Mouse (Mus musculus): Measurements from ENCODE around the gene Gp1bb. TPM values are rescaled to one million over a fixed set of nuclear protein-coding genes. Genes with fewer than 3 reads are reported as not detected.

The Gp1bb gene
- total RNA-seq, 2 experiments from 2014 or later, result 3.5 to 4.9 TPM

DNA sequence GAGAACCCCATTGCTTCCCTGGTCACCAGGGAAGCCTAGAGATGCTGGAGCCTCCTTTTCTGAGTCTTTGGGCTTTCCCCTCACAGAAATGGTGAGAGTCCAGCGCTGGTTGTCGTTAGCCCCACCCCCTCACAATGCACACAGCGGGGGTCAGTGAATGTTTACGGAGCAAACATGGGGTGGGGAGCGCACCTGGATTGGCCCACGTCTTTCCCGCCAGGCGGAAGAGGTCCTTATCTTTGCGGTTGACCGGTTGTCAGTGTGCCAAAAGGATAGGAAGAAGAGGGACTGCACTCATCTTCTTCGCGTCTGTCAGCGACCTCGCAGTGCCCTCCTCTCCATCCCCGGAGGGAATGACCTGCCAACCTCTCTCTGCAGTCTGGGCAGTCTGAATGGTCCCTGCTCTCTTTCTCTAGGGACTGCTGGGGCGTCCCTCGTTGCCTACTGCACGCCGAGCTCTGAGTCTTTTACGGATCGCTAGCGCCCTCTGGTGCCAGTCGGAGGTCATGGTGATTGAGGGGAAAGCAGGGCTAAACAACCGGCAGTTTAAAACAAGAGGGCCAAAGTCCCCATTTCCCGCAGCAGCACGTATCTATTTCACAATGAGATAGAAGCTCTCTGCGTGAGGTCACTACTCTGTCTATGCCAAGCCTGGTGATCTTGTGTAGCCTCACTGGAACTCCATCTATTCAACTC lies 4.7 kb downstream of the Gp1bb start:
- peak; percentile 87 for DNase-seq (ENCODE audit: extremely low spot score in 1 of 2, low spot score in 2 of 2)
- intact Hi-C loops (cut with DNase I), result loop anchor here (2.0 to 5.0 kb wide), 2 partner anchors 175 to 270 kb away; partner anchors contain the start of genes Arvcf and Tango2

DNA sequence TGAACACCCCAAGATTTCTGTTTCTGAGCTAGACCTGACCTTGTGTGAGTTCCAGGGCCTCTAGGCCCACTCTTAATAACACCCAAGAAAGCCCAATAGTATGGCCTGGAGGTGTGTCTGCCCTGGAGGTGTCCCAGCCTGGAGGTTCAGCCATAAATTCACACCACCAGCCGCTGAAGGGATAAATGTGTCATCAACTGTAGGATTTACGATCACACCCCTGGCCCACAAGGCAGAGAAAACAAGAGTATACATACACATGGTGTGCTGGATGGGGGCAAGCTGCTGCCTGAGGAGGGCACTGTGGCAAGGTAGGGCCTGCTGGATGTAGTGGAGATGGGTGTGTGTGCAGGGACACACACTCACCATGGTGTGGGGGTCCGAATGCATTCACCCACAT lies 8.9 kb downstream of the Gp1bb start:
- intact Hi-C loops (cut with DNase I), result no loop called here
- no peak for DNase-seq (ENCODE audit: extremely low spot score in 1 of 2, low spot score in 2 of 2)

DNA sequence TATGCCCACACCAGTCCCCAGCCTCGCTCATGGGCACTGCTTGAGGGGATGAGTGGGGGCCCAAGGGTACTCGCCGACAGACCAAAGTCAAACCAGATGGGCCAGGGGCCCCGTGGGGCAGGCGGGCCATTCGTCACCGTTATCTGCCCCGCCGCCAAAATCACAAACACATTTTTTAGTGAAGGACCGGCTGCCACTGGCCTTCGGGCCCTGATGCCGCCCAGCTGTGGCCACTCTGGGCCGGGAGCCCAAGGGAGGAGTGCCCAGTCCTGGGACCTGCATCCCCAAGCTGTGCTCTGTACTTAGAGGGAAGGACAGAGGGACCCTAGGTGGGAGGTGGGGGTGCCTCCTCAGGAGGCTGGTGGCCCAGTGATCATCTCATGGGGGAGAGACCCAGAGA lies 10.5 kb downstream of the Gp1bb start:
- no peak for DNase-seq (ENCODE audit: extremely low spot score in 1 of 2, low spot score in 2 of 2)
- intact Hi-C loops (cut with DNase I), result no loop called here

DNA sequence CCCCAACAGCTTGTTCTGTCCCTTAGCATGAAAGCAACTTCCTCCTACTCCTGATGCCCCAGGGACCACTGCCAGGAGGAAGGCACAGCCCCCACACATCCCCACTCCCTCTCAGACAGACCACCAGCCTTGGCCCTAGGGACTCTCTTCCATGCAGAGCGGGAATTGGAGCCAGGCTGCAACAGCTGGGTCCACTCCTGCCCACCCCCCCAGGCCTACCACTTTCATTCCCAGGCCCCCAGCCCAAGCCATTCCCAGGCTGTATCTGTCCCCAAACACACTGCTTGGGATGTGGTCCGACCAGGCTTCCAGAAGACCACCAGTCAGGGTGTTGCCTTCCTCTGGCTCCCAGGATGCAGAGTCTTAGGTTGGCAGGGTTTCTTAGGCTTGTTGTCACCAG lies 13.1 kb downstream of the Gp1bb start:
- no peak for DNase-seq (ENCODE audit: extremely low spot score in 1 of 2, low spot score in 2 of 2)
- intact Hi-C loops (cut with DNase I), result no loop called here

DNA sequence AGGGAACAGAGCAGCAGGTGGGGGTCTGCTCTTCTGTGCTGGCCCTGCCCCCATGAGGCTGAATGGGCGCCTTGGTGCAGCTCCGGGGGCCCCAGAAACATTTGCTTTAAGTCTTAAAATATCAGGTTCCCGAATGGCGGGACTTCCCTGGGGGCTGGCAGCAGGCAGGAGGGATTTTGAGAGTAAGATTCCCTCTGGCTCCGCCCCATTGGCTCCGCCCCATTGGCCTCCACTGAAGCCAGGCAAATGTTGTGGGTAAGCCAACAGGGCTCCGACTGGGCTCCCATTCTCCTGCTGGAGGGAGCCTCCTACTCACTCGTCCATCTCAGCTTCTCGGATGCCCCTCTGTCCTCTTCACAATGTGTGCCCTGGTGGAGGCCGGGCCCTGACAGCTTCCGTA lies 14.0 kb downstream of the Gp1bb start:
- intact Hi-C loops (cut with DNase I), result no loop called here
- DNase-seq (ENCODE audit: extremely low spot score in 1 of 2, low spot score in 2 of 2), result no peak

DNA sequence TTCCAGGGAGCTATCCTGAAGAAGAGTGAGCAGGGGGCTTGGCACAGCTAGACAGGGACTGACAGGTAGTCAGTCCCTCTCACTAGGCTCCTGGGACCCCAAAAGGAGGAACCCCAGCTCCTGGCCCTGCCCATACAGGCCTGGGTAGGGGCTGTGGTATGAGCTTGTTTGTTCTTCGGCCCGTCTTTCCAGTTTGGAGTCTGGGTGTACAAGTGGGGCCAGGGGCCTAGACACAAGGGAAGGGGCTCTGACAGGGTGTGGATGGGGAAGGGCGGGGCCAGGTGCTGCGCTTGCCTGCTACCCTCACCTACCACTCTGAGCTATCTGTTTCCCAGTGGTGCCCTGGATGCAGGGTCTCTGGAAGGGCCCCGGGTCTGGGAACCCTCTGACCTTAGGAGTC lies 16.5 kb downstream of the Gp1bb start:
- intact Hi-C loops (cut with DNase I), result no loop called here
- no peak for DNase-seq (ENCODE audit: extremely low spot score in 1 of 2, low spot score in 2 of 2)

DNA sequence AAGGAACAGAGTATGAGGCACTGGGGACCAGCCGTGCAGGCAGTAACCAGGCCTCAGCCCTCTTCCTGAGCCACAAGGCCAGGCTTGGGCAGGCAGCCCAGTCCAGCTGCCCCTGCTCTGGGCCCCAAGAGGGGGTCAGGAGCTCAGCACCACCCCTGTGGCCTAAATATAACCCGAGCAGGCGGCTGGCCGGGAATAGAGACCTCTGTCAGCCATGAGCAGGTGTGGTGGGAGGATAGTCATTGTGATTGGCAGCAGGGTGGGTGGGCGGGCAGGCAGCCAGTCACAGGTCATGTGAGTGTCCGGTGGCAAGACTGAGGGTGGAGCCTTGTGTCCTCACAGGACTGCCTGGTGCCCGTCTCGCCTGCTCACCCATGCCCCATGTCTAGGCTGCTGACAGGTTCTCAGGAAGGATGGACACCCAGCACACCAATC lies 17.9 kb downstream of the Gp1bb start:
- intact Hi-C loops (cut with DNase I), result no loop called here
- DNase-seq (ENCODE audit: extremely low spot score in 1 of 2, low spot score in 2 of 2), result no peak

DNA sequence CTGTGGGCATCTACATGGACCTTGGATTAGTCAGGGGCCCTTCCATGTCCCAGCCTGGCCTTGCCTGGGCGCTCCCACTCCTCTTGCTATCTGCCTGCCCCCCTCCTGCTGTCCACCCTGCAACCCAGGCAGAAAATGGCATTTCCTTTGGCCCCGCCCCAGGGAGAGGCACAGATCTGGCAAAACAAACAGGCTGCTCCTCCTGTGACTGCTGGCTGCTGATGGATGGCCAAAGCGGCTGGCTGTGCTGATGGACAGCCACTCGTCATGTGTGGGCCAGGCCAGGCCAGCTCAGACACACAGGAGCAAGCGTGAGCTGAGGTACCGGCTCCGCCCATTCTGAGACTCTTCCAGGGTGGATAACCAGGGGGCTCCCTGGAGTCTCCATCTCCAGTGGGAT lies 20.8 kb downstream of the Gp1bb start:
- intact Hi-C loops (cut with DNase I), result no loop called here

DNA sequence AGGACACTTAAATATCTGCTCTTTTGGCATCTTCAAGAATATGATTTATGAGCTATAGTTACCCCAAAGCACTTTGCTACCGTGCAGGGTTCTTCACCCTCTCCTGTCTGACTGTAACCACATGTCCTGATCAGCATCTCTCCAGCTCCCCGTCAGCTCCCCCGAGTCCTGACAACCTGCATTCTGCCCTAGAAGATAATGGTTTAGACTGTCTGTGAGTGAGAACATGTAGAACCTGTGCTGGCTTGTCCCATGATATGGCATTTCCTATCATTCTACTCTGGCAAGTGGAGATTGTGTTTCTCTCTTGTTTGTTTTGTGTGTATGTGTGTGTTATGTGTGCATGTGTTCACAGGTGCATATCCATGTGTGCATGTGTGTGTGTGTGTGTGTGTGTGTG lies 24.2 kb downstream of the Gp1bb start:
- DNase-seq (ENCODE audit: extremely low spot score in 1 of 2, low spot score in 2 of 2), result no peak
- intact Hi-C loops (cut with DNase I), result no loop called here

More for the DNA sequence above, 20.8 kb downstream of the Gp1bb start:
- DNase-seq (ENCODE audit: extremely low spot score in 1 of 2, low spot score in 2 of 2), result no peak

DNA sequence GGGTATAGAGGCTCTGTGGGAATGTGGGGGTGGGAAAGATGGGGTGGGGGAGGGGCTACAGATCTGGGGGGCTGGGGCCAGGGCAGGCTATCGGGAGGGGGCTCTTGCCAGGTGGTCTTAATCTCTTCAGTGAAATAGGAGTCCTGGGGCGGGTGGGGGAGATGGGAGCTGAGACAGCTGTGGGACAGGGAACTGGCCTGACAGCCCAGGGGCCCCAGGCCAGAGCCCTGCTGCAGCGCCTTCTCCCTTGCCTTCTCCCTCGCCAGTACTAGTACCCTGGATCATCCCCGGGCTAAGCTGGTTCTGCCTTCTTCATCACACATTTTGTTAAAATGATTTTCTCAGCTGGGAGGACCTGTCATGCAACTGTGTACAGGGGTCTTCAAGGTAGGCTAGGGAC lies 25.9 kb downstream of the Gp1bb start:
- DNase-seq (ENCODE audit: extremely low spot score in 1 of 2, low spot score in 2 of 2), result no peak
- intact Hi-C loops (cut with DNase I), result no loop called here

DNA sequence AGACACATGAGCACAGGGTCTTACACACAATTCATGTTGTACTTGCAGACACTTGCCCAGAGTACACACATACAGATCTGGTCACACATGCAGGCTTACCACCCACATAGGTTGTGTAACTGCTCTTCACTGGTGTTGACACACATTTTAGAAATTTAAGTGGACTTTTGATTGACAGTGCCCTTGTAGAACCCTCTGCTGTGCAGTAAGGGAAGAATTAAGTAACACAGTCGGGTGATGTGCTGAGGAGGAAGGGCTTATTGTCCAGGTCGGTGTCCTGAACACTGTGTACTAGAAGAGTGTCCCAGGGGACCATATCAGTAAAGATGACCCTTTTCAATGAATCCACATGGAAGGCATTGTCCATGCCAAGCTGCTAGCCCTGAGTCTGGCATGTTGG lies 28.3 kb downstream of the Gp1bb start:
- DNase-seq (ENCODE audit: extremely low spot score in 1 of 2, low spot score in 2 of 2), result no peak

DNA sequence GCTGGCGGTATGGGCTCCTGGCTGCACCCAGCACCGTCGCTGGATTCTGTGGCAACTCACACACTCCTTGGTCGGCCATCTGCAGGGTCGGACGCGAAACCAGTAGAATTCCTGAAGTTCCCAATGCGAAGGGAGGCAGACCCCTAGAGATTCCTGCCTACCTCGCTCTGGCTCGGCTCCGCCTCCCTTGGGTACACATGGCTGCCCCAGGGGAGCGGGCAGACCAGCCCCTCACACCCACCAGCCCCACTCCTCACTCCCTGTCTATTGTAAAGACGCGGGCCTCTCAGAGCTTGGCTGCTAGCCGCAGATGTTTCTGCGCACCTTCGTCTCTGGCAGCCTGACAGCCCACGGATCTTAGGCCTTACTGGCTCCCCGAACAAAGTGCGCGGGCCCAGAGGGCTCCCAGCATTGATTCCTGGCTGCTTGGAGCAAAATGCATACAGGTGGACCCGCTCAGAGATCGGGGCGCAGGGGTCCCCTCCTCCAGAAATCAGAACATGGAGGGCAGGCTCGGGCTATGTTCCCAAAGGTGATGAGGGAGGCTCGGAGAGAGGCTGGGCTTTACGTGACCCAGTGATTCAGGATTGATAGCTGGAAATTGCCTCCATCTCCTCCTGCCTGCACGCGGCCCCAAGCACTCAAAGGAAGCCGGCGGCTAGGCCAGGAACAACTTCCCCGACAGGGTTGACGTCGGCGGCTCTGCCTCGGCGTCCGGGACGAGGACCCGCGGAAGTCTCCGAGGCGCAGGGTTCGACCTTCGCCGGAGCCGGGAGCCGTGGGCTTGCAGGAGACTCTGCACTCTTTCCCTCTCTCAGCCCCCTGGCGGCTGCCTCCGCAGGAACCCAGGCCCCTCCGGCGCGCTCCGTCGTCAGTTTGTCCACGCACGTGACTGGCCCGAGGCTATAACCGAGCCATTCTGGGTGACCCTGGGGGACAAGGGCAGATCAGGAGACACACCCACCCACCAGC lies 30.9 kb downstream of the Gp1bb start:
- intact Hi-C loops (cut with DNase I), result no loop called here
- peak in 1 of 2 experiments; percentile 51 for DNase-seq (ENCODE audit: extremely low spot score in 1 of 2, low spot score in 2 of 2)

More for the DNA sequence above, 28.3 kb downstream of the Gp1bb start:
- intact Hi-C loops (cut with DNase I), result no loop called here

DNA sequence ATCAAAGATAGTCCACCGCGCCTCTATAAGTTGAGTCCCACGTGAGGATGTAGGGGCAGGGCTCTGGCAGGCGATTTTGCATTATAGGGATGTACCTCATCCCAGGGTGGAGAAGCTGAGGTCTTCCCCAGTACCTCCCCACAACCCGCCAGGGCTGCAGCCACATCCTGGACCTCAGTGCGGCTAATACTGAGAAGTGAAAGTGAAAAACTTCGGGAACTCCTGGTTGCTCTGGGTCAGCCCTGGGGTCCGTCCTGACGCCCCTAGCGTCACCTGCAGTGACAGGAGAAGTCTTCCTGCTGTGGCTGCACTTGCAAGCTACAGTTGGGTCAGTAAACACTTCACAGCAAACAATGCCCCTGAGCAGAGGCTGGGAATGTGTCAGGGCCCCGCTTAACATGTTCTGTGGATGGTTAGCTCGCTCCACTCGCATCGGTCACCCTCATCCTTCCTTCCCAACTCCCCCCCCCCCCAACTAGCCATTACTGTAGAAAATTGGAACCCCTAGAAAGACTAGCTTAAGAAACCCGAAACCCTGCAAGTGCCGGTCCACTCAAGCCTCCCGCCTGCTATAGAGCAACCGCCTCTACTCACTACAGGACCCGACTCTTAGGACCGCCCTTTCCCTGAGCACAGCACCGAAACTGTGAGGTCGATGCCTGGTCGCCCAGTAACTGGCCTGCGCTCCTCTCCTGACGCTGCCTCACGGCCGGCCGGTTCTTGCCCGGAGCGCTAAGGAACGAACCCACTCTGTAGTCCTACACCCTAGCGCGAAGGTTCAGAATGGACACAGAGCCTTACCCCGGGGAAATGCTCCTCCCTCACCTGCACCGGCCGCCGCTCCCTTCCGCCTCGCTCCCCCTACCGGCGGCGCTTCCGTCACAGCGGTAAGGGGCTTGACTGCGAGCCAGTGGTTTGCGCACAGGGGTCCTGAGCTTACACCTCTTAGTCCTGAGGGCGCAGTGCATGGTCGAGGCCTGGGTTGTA lies 32.1 kb downstream of the Gp1bb start, which contains the start of gene Tbx1:
TSS of gene Tbx1 (minus strand) at position 868 of the 987 bp plus-strand sequence.
- no peak for DNase-seq (ENCODE audit: extremely low spot score in 1 of 2, low spot score in 2 of 2)
- intact Hi-C loops (cut with DNase I), result no loop called here

DNA sequence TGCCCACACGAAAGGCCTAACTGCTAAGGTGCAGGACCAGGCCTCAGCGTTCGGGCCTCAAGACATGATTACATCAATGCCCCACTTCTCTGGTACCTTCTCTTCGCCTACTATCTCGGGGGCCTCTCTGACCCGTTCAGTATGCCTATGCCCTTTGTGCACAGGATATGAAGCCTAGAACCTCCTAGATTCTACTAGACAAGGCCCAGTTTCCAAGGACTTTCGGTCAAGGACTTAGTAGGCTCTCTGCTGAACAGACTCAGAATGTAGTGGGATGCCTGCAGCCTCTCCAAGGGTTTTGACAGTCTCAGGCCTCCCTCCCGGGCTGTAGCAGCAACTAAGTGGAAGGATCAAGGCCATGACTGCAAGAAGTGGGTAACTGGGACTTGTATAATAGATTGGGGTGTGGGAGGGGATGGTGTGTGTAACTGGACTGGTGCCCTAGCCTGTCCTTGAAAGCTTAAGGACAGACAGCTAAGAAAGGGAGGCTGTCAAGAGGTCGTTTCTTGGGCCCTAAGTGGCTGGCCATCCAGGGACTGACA lies 33.1 kb downstream of the Gp1bb start:
- intact Hi-C loops (cut with DNase I), result no loop called here
- DNase-seq (ENCODE audit: extremely low spot score in 1 of 2, low spot score in 2 of 2), result no peak

DNA sequence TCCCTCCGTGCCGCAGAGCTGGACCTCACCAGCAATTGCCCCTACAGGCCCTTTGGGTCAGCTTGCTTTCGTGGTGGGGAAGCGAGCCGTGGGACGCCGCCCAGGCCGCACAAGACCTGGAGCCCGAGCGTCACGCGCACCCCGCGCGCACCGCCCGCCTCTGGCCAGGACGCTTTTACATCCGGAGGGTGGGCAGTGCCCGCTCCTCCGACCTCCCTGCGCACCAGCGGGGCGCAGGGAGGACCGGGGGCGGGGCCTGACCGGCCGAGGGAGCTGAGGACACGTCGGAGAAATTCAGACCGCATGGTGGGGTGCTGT lies 33.5 kb downstream of the Gp1bb start:
- DNase-seq (ENCODE audit: extremely low spot score in 1 of 2, low spot score in 2 of 2), result no peak
- intact Hi-C loops (cut with DNase I), result no loop called here

DNA sequence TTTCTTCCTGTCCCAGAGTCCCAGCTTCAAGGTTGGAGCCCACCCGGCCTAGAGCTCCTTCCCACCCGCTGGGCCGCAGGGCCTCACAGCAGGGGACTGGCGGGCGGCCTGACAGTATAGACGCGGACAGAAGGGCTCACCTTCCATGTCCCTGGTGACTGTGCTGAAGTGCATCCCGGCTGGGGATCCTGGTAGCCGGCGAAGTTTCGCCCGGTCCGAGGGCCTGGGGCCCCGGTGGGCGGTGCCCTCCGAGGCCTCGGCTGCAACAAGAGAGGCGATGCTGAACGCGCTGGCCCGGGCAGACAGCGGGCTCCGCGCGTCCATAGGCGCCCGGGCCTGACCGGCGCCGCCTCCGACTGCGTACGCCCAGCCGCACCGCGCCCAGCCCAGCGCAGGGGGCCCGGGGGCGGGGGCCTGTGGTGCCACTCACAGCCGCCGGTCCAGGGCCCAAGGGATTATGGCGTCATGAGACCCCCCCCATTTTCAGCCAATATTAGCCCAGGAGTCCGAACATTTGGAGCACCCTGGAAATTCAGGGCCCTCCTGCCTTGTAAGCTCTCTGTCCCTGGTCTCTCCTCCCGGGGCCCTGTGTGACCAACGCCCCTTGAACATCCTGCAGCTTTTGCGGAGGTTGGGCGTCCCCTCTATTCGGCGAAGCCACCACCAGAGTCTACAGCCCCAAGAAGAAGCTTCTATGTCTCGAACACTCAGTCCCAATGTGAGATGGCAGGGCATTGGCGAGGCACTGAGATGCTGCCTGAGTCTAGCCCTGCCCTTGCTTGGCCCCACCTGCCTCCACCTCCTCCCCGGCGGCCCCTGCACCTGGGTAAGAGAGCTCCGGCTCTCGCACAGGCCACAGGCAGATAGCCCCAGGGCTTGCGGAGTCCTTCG lies 34.1 kb downstream of the Gp1bb start:
- intact Hi-C loops (cut with DNase I), result no loop called here
- DNase-seq (ENCODE audit: extremely low spot score in 1 of 2, low spot score in 2 of 2), result peak in 1 of 2 experiments; percentile 44

DNA sequence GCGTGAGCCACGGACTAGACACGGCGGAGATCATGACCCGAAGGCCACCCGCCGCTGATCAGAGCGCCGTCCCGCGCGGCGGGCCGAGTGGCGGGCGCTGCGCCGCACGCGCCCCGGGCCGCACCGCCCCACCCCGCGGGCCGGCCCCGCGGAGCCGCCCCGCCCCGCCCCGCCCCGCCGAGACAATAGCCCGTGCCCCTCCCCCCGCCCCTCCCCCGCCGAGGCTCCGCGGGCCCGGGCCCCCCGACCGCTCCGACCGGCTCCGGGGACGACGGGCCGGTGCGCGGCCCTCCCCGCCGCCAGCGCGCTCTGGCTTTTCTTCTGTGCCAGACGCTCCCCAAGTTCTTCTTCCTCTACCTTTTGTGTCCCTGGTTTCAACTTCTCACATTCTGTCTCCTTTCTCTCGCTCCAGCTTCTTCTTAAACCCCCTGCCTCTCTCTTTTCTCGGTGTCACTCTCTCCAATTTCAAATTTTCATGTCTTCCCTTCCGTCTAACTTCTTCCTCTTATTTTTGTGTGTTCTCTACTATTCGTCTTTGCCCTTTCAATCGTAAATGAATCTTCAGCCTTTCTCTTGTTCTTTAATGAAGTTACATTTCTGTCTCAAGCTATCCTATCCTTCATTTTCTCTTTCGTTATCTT lies 35.2 kb downstream of the Gp1bb start:
- no peak for DNase-seq (ENCODE audit: extremely low spot score in 1 of 2, low spot score in 2 of 2)
- intact Hi-C loops (cut with DNase I), result no loop called here

Data from left cerebral cortex, postnatal 10 days (tissue).